Mouse (Mus musculus) stomach, postnatal 0 days (tissue): Measurements from ENCODE around the gene Fcer2a.
A peak's percentile ranks its signal among the peaks of the same experiment; 100 is the strongest.

Source experiments
- CTCF ChIP-seq: IDR thresholded peaks from 2 replicates; pipeline ENCODE4 v1.5.1; 2016; ENCODE audit warnings: antibody characterized with exemption, low read depth, mild to moderate bottlenecking, moderate library complexity
- EP300 ChIP-seq: optimal IDR thresholded peaks from 2 replicates; pipeline ENCODE3; 2016; ENCODE audit warnings: antibody characterized with exemption

DNA sequence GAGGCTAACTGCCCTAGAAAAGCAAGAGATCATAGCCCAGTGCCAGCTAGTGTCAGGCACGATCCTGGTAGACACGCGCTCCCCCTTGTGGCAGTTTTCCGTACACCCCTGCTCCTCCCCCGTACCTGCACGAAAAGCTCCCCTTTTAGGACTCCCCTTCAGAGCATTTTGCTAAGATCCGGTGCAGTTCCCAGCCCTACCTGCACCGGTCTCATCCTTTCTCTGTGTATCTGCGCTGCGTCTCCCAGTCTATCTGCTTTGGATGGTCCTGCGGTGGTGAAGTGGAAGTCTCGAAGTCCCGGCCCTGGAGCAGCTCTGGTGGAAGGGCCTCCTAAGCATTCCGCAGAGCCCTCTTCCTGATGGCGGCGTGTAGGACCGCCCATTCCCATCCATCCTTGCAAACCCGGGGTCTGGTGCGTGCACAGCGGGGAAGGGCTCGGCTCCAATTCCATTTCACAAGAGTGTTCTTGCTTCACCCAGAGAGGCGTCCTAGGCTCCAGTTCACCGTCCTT lies 21.9 kb downstream of the Fcer2a start, which contains the start of gene Fcor:
- no peak for TF ChIP-seq EP300
- peak; percentile 95 for TF ChIP-seq CTCF
